Comparison of ENCODE assay signal across 11 mouse cellular contexts in genomic region chr3:30498202-30498828, GRCm38 (mm10). TPM values are rescaled to one million over a fixed set of nuclear protein-coding genes. Genes with fewer than 3 reads are reported as not detected.
A peak's percentile ranks its signal among the peaks of the same experiment; 100 is the strongest.
DNase-seq lines count a peak whose midpoint lies in the region; ATAC-seq and TF ChIP-seq lines count a peak whose summit lies in the region.
"Had no signal": no experiment of that assay in that cellular context is flagged by ENCODE, and none has a peak within 500 bp of the region (broad histone marks: within the 10 kb centered on the region; RNA-seq: fewer than 3 reads in every experiment).

No protein-coding gene starts in this region.

- peak; percentile 14 for DNase-seq in kidney, adult 18-20 months
- no peak for DNase-seq in kidney, adult 11 months
- DNase-seq in embryo, embryonic 10 days (ENCODE audit: low spot score), result peak; percentile 43
- DNase-seq in embryonic facial prominence, embryonic 14.5 days (ENCODE audit: low spot score), result no peak
- DNase-seq in lung, postnatal 0 days (ENCODE audit: low spot score), result peak; percentile 53
- no peak for DNase-seq in liver, postnatal 0 days
- no peak for DNase-seq in urinary bladder, postnatal 25 days (ENCODE audit: low spot score)
- DNase-seq: right cerebral cortex, postnatal 14 days had no signal

- no peak overlapping the region for H3K4me2 ChIP-seq in embryonic facial prominence, embryonic 14.5 days (ENCODE audit: low read depth, low read length)
- H3K4me2 ChIP-seq in lung, postnatal 0 days (replicated peaks; ENCODE audit: low read depth, low read length), result peak overlapping the region; percentile 39; the same call in 1 of the 2 replicates
- H3K4me2 ChIP-seq in liver, postnatal 0 days (ENCODE audit: low read depth, low read length), result no peak overlapping the region
- H3K4me2 ChIP-seq: embryonic facial prominence, embryonic 15.5 days; hindbrain, embryonic 15.5 days had no signal

- no peak overlapping the region for H3K27ac ChIP-seq in embryonic facial prominence, embryonic 14.5 days (replicated peaks; ENCODE audit: low read depth, low read length)
- H3K27ac ChIP-seq in lung, postnatal 0 days (ENCODE audit: low read length), result peak overlapping the region; percentile 55
- H3K27ac ChIP-seq in liver, postnatal 0 days (ENCODE audit: low read depth), result no peak overlapping the region
- H3K27ac ChIP-seq: embryonic facial prominence, embryonic 15.5 days; hindbrain, embryonic 15.5 days had no signal

- H3K4me3 ChIP-seq in embryonic facial prominence, embryonic 14.5 days (ENCODE audit: low read depth, low read length), result no peak overlapping the region
- 0 out of 2 replicates have a peak overlapping the region, but pooled peaks have one; percentile 12 for H3K4me3 ChIP-seq in lung, postnatal 0 days (ENCODE audit: low read depth, low read length)
- no peak overlapping the region for H3K4me3 ChIP-seq in liver, postnatal 0 days (ENCODE audit: low read depth, low read length)
- H3K4me3 ChIP-seq: embryonic facial prominence, embryonic 15.5 days; hindbrain, embryonic 15.5 days had no signal

- no peaks in the 10 kb centered on the region for H3K27me3 ChIP-seq in embryonic facial prominence, embryonic 14.5 days (replicated peaks; ENCODE audit: control insufficient read depth, insufficient read depth, low read length)
- H3K27me3 ChIP-seq in lung, postnatal 0 days (replicated peaks; ENCODE audit: insufficient read depth, low read length), result no peaks in the 10 kb centered on the region
- no peaks in the 10 kb centered on the region for H3K27me3 ChIP-seq in liver, postnatal 0 days (ENCODE audit: insufficient read depth, low read length)
- H3K27me3 ChIP-seq: embryonic facial prominence, embryonic 15.5 days; hindbrain, embryonic 15.5 days had no signal

- 0 out of 2 replicates have a peak, but pooled peaks cover 5% of the 10 kb centered on the region for H3K4me1 ChIP-seq in embryonic facial prominence, embryonic 14.5 days (ENCODE audit: control insufficient read depth, insufficient read depth, low read length)
- no peaks in the 10 kb centered on the region for H3K4me1 ChIP-seq in lung, postnatal 0 days (ENCODE audit: insufficient read depth, low read depth, low read length)
- no peaks in the 10 kb centered on the region for H3K4me1 ChIP-seq in liver, postnatal 0 days (ENCODE audit: insufficient read depth)
- H3K4me1 ChIP-seq: embryonic facial prominence, embryonic 15.5 days; hindbrain, embryonic 15.5 days had no signal

- TF ChIP-seq CTCF in lung, postnatal 0 days (IDR thresholded peaks at IDR 0.05), result no peak
- TF ChIP-seq CTCF in liver, postnatal 0 days (IDR thresholded peaks at IDR 0.05; ENCODE audit: low read depth), result no peak

- no peak for TF ChIP-seq EP300 in lung, postnatal 0 days (IDR thresholded peaks at IDR 0.05)
- TF ChIP-seq EP300 in liver, postnatal 0 days (IDR thresholded peaks at IDR 0.05; ENCODE audit: low read depth), result no peak

- H3K9me3 ChIP-seq in embryonic facial prominence, embryonic 14.5 days (ENCODE audit: control insufficient read depth, low read length), result peaks cover 3% of the 10 kb centered on the region; the same call in 1 of the 2 replicates
- H3K9me3 ChIP-seq in lung, postnatal 0 days (ENCODE audit: low read length), result no peaks in the 10 kb centered on the region; the same call in 1 of the 2 replicates
- H3K9me3 ChIP-seq in liver, postnatal 0 days (ENCODE audit: low read length), result no peaks in the 10 kb centered on the region
- H3K9me3 ChIP-seq: embryonic facial prominence, embryonic 15.5 days; hindbrain, embryonic 15.5 days had no signal

- WGBS in embryonic facial prominence, embryonic 14.5 days, result 20% methylated on average over 9 of the region's 9 CpGs
- WGBS in lung, postnatal 0 days, result 29% methylated on average over 9 of the region's 9 CpGs
- WGBS in liver, postnatal 0 days (ENCODE audit: insufficient replicate concordance), result 36% methylated on average over 9 of the region's 9 CpGs

- ATAC-seq in embryonic facial prominence, embryonic 14.5 days (ENCODE audit: low read depth), result peak; percentile 84; the same call in 1 of the 2 replicates
- ATAC-seq in lung, postnatal 0 days, result peak; percentile 75
- ATAC-seq in liver, postnatal 0 days, result no peak
- ATAC-seq: activated CD4-positive, CD25-positive, alpha-beta regulatory T cell, adult 4 months had no signal

- H3K36me3 ChIP-seq in embryonic facial prominence, embryonic 14.5 days (ENCODE audit: control insufficient read depth, insufficient read depth, low read length), result no peaks in the 10 kb centered on the region
- H3K36me3 ChIP-seq in lung, postnatal 0 days (ENCODE audit: insufficient read depth, low read length), result no peaks in the 10 kb centered on the region
- H3K36me3 ChIP-seq in liver, postnatal 0 days (replicated peaks; ENCODE audit: insufficient read depth, low read length), result no peaks in the 10 kb centered on the region
- H3K36me3 ChIP-seq: embryonic facial prominence, embryonic 15.5 days; hindbrain, embryonic 15.5 days had no signal

- peak overlapping the region; percentile 6; the same call in 1 of the 2 replicates for H3K9ac ChIP-seq in embryonic facial prominence, embryonic 14.5 days (ENCODE audit: low read depth, low read length)
- H3K9ac ChIP-seq in lung, postnatal 0 days (replicated peaks; ENCODE audit: low read depth), result no peak overlapping the region
- no peak overlapping the region for H3K9ac ChIP-seq in liver, postnatal 0 days (replicated peaks)
- H3K9ac ChIP-seq: embryonic facial prominence, embryonic 15.5 days; hindbrain, embryonic 15.5 days had no signal

RNA-seq across cellular contexts. Expression of gene Mecom, which starts 49.5 kb away (rescaled TPM):
- polyA plus RNA-seq in embryonic facial prominence, embryonic 14.5 days (2014; fragmentation: Nextera tagmentation; extraction: Ambion mirVana), result 13.0 and 18.9 TPM in 2 replicates
- 22.4 and 29.5 TPM in 2 replicates for polyA plus RNA-seq in lung, postnatal 0 days (2015; fragmentation: Nextera tagmentation; extraction: Ambion mirVana)
- 0.85 and 0.89 TPM in 2 replicates for polyA plus RNA-seq in liver, postnatal 0 days (2015; fragmentation: Nextera tagmentation; extraction: Ambion mirVana)
- polyA plus RNA-seq: activated CD4-positive, CD25-positive, alpha-beta regulatory T cell, adult 4 months had no signal

Comparison
In these comparisons a context has a peak if more than half of its experiments do, and no peak if none do; other contexts are left out.
1. DNase-seq: peak in kidney, adult 18-20 months (single experiment), embryo, embryonic 10 days (single experiment) and lung, postnatal 0 days (single experiment); none in kidney, adult 11 months (single experiment), embryonic facial prominence, embryonic 14.5 days (single experiment), liver, postnatal 0 days (single experiment) and urinary bladder, postnatal 25 days (single experiment).